Mouse (Mus musculus) adrenal gland, postnatal 14 days (tissue): Measurements from ENCODE around the gene Prkce. TPM values are rescaled to one million over a fixed set of nuclear protein-coding genes. Genes with fewer than 3 reads are reported as not detected.

ENCODE experiments used
- DNase-seq: peaks from one replicate; pipeline ENCODE4 v3.0.0; 2021; ENCODE audit warnings: mixed read lengths
- total RNA-seq: library from RNA; stranded (reverse); gene quantifications from 2 replicates; pipeline ENCODE4 v1.2.3, GENCODE M21; 2021

Prkce gene
- total RNA-seq, 1 experiment from 2014 or later, result 26.0 TPM

GRCm38 (mm10) chr17:86218553-86218952 is 51.0 kb downstream of the Prkce start:
- no peak for DNase-seq

- DNase-seq, result no peak
These were observed 58.1 kb downstream of the Prkce start for GRCm38 (mm10) chr17:86225488-86226186.

GRCm38 (mm10) chr17:86226198-86226597 is 58.6 kb downstream of the Prkce start:
- DNase-seq, result no peak

- DNase-seq, result no peak
These were observed 59.0 kb downstream of the Prkce start for GRCm38 (mm10) chr17:86226635-86227034.

GRCm38 (mm10) chr17:86227389-86227788 is 59.8 kb downstream of the Prkce start:
- peak; percentile 51 for DNase-seq

- DNase-seq, result no peak
These were observed 61.3 kb downstream of the Prkce start for GRCm38 (mm10) chr17:86228850-86229249.

- no peak for DNase-seq
These were observed 62.6 kb downstream of the Prkce start for GRCm38 (mm10) chr17:86230141-86230633.

- DNase-seq, result peak; percentile 78
These were observed 64.2 kb downstream of the Prkce start for GRCm38 (mm10) chr17:86231741-86232179.

GRCm38 (mm10) chr17:86232248-86232647 is 64.7 kb downstream of the Prkce start:
- no peak for DNase-seq

GRCm38 (mm10) chr17:86234587-86235150 is 67.1 kb downstream of the Prkce start:
- no peak for DNase-seq

GRCm38 (mm10) chr17:86236026-86236712 is 68.6 kb downstream of the Prkce start:
- DNase-seq, result peak; percentile 40

- DNase-seq, result peak; percentile 89
These were observed 69.5 kb downstream of the Prkce start for GRCm38 (mm10) chr17:86236861-86237763.

GRCm38 (mm10) chr17:86242291-86242690 is 74.7 kb downstream of the Prkce start:
- DNase-seq, result no peak

- no peak for DNase-seq
These were observed 75.5 kb downstream of the Prkce start for GRCm38 (mm10) chr17:86243109-86243527.

GRCm38 (mm10) chr17:86244397-86244796 is 76.8 kb downstream of the Prkce start:
- DNase-seq, result no peak

- DNase-seq, result no peak
These were observed 81.2 kb downstream of the Prkce start for GRCm38 (mm10) chr17:86248832-86249231.

- DNase-seq, result no peak
These were observed 82.2 kb downstream of the Prkce start for GRCm38 (mm10) chr17:86249499-86250405.

GRCm38 (mm10) chr17:86250406-86250905 is 82.9 kb downstream of the Prkce start:
- no peak for DNase-seq

- no peak for DNase-seq
These were observed 86.3 kb downstream of the Prkce start for GRCm38 (mm10) chr17:86253884-86254283.

- peak; percentile 79 for DNase-seq
These were observed 86.7 kb downstream of the Prkce start for GRCm38 (mm10) chr17:86254285-86254684.

- DNase-seq, result no peak
These were observed 87.4 kb downstream of the Prkce start for GRCm38 (mm10) chr17:86254978-86255377.
